Mouse (Mus musculus) heart, embryonic 11.5 days (tissue): ENCODE measurements around the gene Dtd2. TPM values are rescaled to one million over a fixed set of nuclear protein-coding genes. Genes with fewer than 3 reads are reported as not detected.

Experiments
- ATAC-seq: fragments of 200-750 bp; cut with Nextera tagmentation; replicated peaks from 2 replicates; pipeline ENCODE4 v1.8.0; 2017; ENCODE audit warnings: moderate library complexity; ENCODE audit not compliant: insufficient number of reproducible peaks, low FRiP score, low TSS enrichment
- H3K27ac ChIP-seq: fragments of 300-500 bp; sonication (generic); 2 replicates; pipeline ENCODE4 v1.5.1; 2014; ENCODE audit warnings: mild to moderate bottlenecking, low read depth, low read length
- H3K27me3 ChIP-seq: fragments of 300-500 bp; sonication (generic); 2 replicates; pipeline ENCODE4 v1.6.1; 2014; ENCODE audit warnings: mild to moderate bottlenecking, low read length, mixed read lengths; ENCODE audit not compliant: control insufficient read depth, insufficient read depth
- H3K36me3 ChIP-seq: fragments of 300-500 bp; sonication (generic); 2 replicates; pipeline ENCODE4 v1.6.1; 2014; ENCODE audit warnings: mild to moderate bottlenecking, low read length, moderate library complexity, mixed read lengths; ENCODE audit not compliant: control insufficient read depth, insufficient read depth
- H3K4me1 ChIP-seq: fragments of 300-500 bp; sonication (generic); 2 replicates; pipeline ENCODE4 v1.6.1; 2014; ENCODE audit warnings: low read length; ENCODE audit not compliant: control insufficient read depth, insufficient read depth
- H3K4me2 ChIP-seq: fragments of 300-500 bp; sonication (generic); 2 replicates; pipeline ENCODE4 v1.6.1; 2014; ENCODE audit warnings: mild to moderate bottlenecking, moderate library complexity
- H3K4me3 ChIP-seq: fragments of 300-500 bp; sonication (generic); 2 replicates; pipeline ENCODE4 v1.5.1; 2014; ENCODE audit warnings: low read depth, low read length
- H3K9ac ChIP-seq: fragments of 300-500 bp; sonication (generic); 2 replicates; pipeline ENCODE4 v1.6.1; 2014; ENCODE audit warnings: mild to moderate bottlenecking, low read depth, low read length, moderate library complexity
- H3K9me3 ChIP-seq: fragments of 300-500 bp; sonication (generic); replicated peaks from 2 replicates; pipeline ENCODE4 v1.6.1; 2016; ENCODE audit warnings: low read length; ENCODE audit not compliant: control insufficient read depth
- WGBS: fragments of 180-500 bp; shearing (Covaris S2); extraction: QIAGEN DNeasy Blood & Tissue Kit; methylation state at CpG from one replicate; pipeline ENCODE4 v1.1.7; 2014; ENCODE audit not compliant: insufficient replicate concordance; 5-methylcytosine and 5-hydroxymethylcytosine counted together
- polyA plus RNA-seq: library from polyadenylated mRNA; unstranded; fragments of >200 nt; fragmentation: Nextera tagmentation; extraction: Ambion mirVana; gene quantifications from 2 replicates; pipeline ENCODE4 v1.2.1, GENCODE M21; 2014

Gene Dtd2
- polyA plus RNA-seq, 1 experiment from 2014 or later = 20.9 TPM

GRCm38 (mm10) chr12:51998366-51998932 lies 7.9 kb downstream of the Dtd2 start:
- H3K27me3 ChIP-seq = no peaks in the 10 kb centered on the region
- 71% methylated on average over 9 of the region's 9 CpGs for WGBS
- no peak overlapping the region for H3K4me3 ChIP-seq
- no peaks in the 10 kb centered on the region for H3K4me1 ChIP-seq
- no peak overlapping the region for H3K9ac ChIP-seq
- H3K27ac ChIP-seq = no peak overlapping the region
- H3K9me3 ChIP-seq = no peaks in the 10 kb centered on the region
- no peak overlapping the region for H3K4me2 ChIP-seq
- H3K36me3 ChIP-seq = peaks cover 11% of the 10 kb centered on the region
- no peak for ATAC-seq

GRCm38 (mm10) chr12:51995738-51996536 lies 10.4 kb downstream of the Dtd2 start:
- H3K9ac ChIP-seq = no peak overlapping the region
- H3K27me3 ChIP-seq = no peaks in the 10 kb centered on the region
- peaks cover 11% of the 10 kb centered on the region for H3K36me3 ChIP-seq
- no peak overlapping the region for H3K4me3 ChIP-seq
- no peak for ATAC-seq
- no peaks in the 10 kb centered on the region for H3K9me3 ChIP-seq
- H3K4me2 ChIP-seq = no peak overlapping the region
- no peaks in the 10 kb centered on the region for H3K4me1 ChIP-seq
- no peak overlapping the region for H3K27ac ChIP-seq
- 87% methylated on average over 1 of the region's 1 CpGs for WGBS

- Histone ChIP-seq H3K4me3 (no peak overlapping the region), H3K27ac (no peak overlapping the region), H3K27me3 (no peaks in the 10 kb centered on the region), H3K36me3 (no peaks in the 10 kb centered on the region), H3K4me1 (no peaks in the 10 kb centered on the region), H3K9ac (no peak overlapping the region), H3K9me3 (no peaks in the 10 kb centered on the region), H3K4me2 (no peak overlapping the region)
- 70% methylated on average over 2 of the region's 2 CpGs for WGBS
- ATAC-seq = no peak
Measured at GRCm38 (mm10) chr12:51990629-51991028, 15.7 kb downstream of the Dtd2 start.

- H3K9me3 ChIP-seq = no peaks in the 10 kb centered on the region
- no peak overlapping the region for H3K9ac ChIP-seq
- no peak overlapping the region for H3K4me2 ChIP-seq
- 83% methylated on average over 5 of the region's 5 CpGs for WGBS
- no peak overlapping the region for H3K27ac ChIP-seq
- no peaks in the 10 kb centered on the region for H3K27me3 ChIP-seq
- ATAC-seq = no peak
- H3K36me3 ChIP-seq = no peaks in the 10 kb centered on the region
- no peaks in the 10 kb centered on the region for H3K4me1 ChIP-seq
- no peak overlapping the region for H3K4me3 ChIP-seq
Measured at GRCm38 (mm10) chr12:51988536-51988935, 17.8 kb downstream of the Dtd2 start.

- no peak for ATAC-seq
- Histone ChIP-seq H3K27me3 (no peaks in the 10 kb centered on the region), H3K4me3 (no peak overlapping the region), H3K4me2 (no peak overlapping the region), H3K27ac (no peak overlapping the region), H3K9ac (no peak overlapping the region), H3K36me3 (no peaks in the 10 kb centered on the region), H3K4me1 (no peaks in the 10 kb centered on the region), H3K9me3 (no peaks in the 10 kb centered on the region)
- WGBS = 46% methylated on average over 4 of the region's 4 CpGs
Measured at GRCm38 (mm10) chr12:51985826-51986225, 20.5 kb downstream of the Dtd2 start.

GRCm38 (mm10) chr12:51985163-51985748 lies 21.0 kb downstream of the Dtd2 start:
- Histone ChIP-seq H3K9ac (no peak overlapping the region), H3K4me3 (no peak overlapping the region), H3K4me1 (no peaks in the 10 kb centered on the region), H3K27me3 (no peaks in the 10 kb centered on the region), H3K4me2 (no peak overlapping the region), H3K36me3 (no peaks in the 10 kb centered on the region), H3K27ac (no peak overlapping the region), H3K9me3 (no peaks in the 10 kb centered on the region)
- no peak for ATAC-seq
- 80% methylated on average over 3 of the region's 3 CpGs for WGBS

- 75% methylated on average over 1 of the region's 1 CpGs for WGBS
- H3K9me3 ChIP-seq = no peaks in the 10 kb centered on the region
- H3K27ac ChIP-seq = no peak overlapping the region
- H3K27me3 ChIP-seq = no peaks in the 10 kb centered on the region
- no peak overlapping the region for H3K4me2 ChIP-seq
- no peak overlapping the region for H3K4me3 ChIP-seq
- no peaks in the 10 kb centered on the region for H3K4me1 ChIP-seq
- no peak overlapping the region for H3K9ac ChIP-seq
- no peak for ATAC-seq
- no peaks in the 10 kb centered on the region for H3K36me3 ChIP-seq
Measured at GRCm38 (mm10) chr12:51983625-51984024, 22.7 kb downstream of the Dtd2 start.

GRCm38 (mm10) chr12:51976531-51976930 lies 29.8 kb downstream of the Dtd2 start:
- H3K4me1 ChIP-seq = no peaks in the 10 kb centered on the region
- H3K4me2 ChIP-seq = no peak overlapping the region
- 0 out of 2 replicates have a peak, but pooled peaks cover 3% of the 10 kb centered on the region for H3K9me3 ChIP-seq
- no peaks in the 10 kb centered on the region for H3K36me3 ChIP-seq
- no peak for ATAC-seq
- H3K4me3 ChIP-seq = no peak overlapping the region
- WGBS = 62% methylated on average over 9 of the region's 9 CpGs
- no peak overlapping the region for H3K27ac ChIP-seq
- no peaks in the 10 kb centered on the region for H3K27me3 ChIP-seq
- no peak overlapping the region for H3K9ac ChIP-seq
